Mouse (Mus musculus) MEL (cell line): Measurements from ENCODE around the gene Dennd4a. TPM values are rescaled to one million over a fixed set of nuclear protein-coding genes. Genes with fewer than 3 reads are reported as not detected.
A peak's percentile ranks its signal among the peaks of the same experiment; 100 is the strongest.

Experiments used
- DNase-seq: peaks from one replicate; pipeline ENCODE4 v3.0.0; 2011; ENCODE audit warnings: low read depth, low spot score
- H3K27ac ChIP-seq: 2 replicates; pipeline ENCODE4 v1.5.1; 2012; ENCODE audit warnings: low read depth, mild to moderate bottlenecking, control low read depth, low read length, moderate library complexity; ENCODE audit not compliant: control insufficient read depth
- H3K27me3 ChIP-seq, 2 experiments: fragments of 150-350 bp in 1 of 2; sonication (generic) in 1 of 2; 2 replicates each; pipeline ENCODE4 v1.6.1; 2012; ENCODE audit warnings: low read length in 2 of 2, mild to moderate bottlenecking in 2 of 2, improper control_type of control experiment in 1 of 2, moderate library complexity in 1 of 2; ENCODE audit not compliant: insufficient read depth in 2 of 2, control insufficient read depth in 1 of 2
- H3K36me3 ChIP-seq, 2 experiments: 2 replicates each; pipeline ENCODE4 v1.6.1; 2012 to 2014; ENCODE audit warnings: low read length in 2 of 2, improper control_type of control experiment in 1 of 2, inconsistent platforms in 1 of 2, mild to moderate bottlenecking in 1 of 2; ENCODE audit not compliant: insufficient read depth in 2 of 2, control insufficient read depth in 1 of 2
- H3K4me1 ChIP-seq, 2 experiments: fragments of 150-350 bp in 1 of 2; sonication (generic) in 1 of 2; 2 replicates each; pipeline ENCODE4 v1.6.1; 2012; ENCODE audit warnings: low read length in 2 of 2, improper control_type of control experiment in 1 of 2, mild to moderate bottlenecking in 1 of 2; ENCODE audit not compliant: insufficient read depth in 2 of 2, control insufficient read depth in 1 of 2
- H3K4me3 ChIP-seq, 2 experiments: fragments of 150-350 bp in 1 of 2; sonication (generic) in 1 of 2; 2 replicates each; pipeline ENCODE4 v1.5.1; 2012; ENCODE audit warnings: low read depth in 2 of 2, low read length in 2 of 2, mild to moderate bottlenecking in 2 of 2, moderate library complexity in 2 of 2, control low read depth in 1 of 2, improper control_type of control experiment in 1 of 2; ENCODE audit not compliant: control insufficient read depth in 1 of 2, insufficient read depth in 1 of 2
- H3K79me2 ChIP-seq: 2 replicates; pipeline ENCODE4 v1.6.1; 2012; ENCODE audit warnings: mild to moderate bottlenecking, low read length, moderate library complexity; ENCODE audit not compliant: control insufficient read depth, poor library complexity, insufficient read depth
- H3K9ac ChIP-seq: 2 replicates; pipeline ENCODE4 v1.6.1; 2012; ENCODE audit warnings: low read depth, mild to moderate bottlenecking, control low read depth, low read length, moderate library complexity; ENCODE audit not compliant: control insufficient read depth, poor library complexity, severe bottlenecking
- H3K9me3 ChIP-seq: fragments of 150-350 bp; sonication (generic); replicated peaks from 2 replicates; pipeline ENCODE4 v1.6.1; 2012; ENCODE audit warnings: mild to moderate bottlenecking, low read length, improper control_type of control experiment, moderate library complexity; ENCODE audit not compliant: insufficient read depth
- BHLHE40 ChIP-seq: IDR thresholded peaks from 2 replicates; pipeline ENCODE4 v1.6.1; 2012; ENCODE audit warnings: low read depth, mild to moderate bottlenecking, inconsistent platforms, low read length, improper control_type of control experiment, borderline replicate concordance
- CHD1 ChIP-seq: IDR thresholded peaks from 2 replicates; pipeline ENCODE4 v1.6.1; 2012; ENCODE audit warnings: low read depth, mild to moderate bottlenecking, inconsistent platforms, low read length, improper control_type of control experiment
- CHD2 ChIP-seq: IDR thresholded peaks from 2 replicates; pipeline ENCODE4 v1.6.1; 2011; ENCODE audit warnings: low read length, improper control_type of control experiment
- CTCF ChIP-seq, 3 experiments: IDR thresholded peaks in 2 of 3; conservative IDR thresholded peaks in 1 of 3; 2 replicates each; pipeline ENCODE4 v1.5.1; 2011 to 2012; ENCODE audit warnings: low read length in 3 of 3, low read depth in 2 of 3, mild to moderate bottlenecking in 2 of 3, improper control_type of control experiment in 1 of 3, inconsistent platforms in 1 of 3, mixed read lengths in 1 of 3, moderate library complexity in 1 of 3; ENCODE audit not compliant: control insufficient read depth in 1 of 3, insufficient read depth in 1 of 3, poor library complexity in 1 of 3, severe bottlenecking in 1 of 3
- E2F4 ChIP-seq: IDR thresholded peaks from 2 replicates; pipeline ENCODE4 v1.6.1; 2011; ENCODE audit warnings: low read depth, low read length, improper control_type of control experiment, borderline replicate concordance
- ELF1 ChIP-seq: IDR thresholded peaks from 2 replicates; pipeline ENCODE4 v1.6.1; 2014; ENCODE audit warnings: low read depth, mild to moderate bottlenecking, inconsistent platforms, low read length, improper control_type of control experiment, moderate library complexity
- EP300 ChIP-seq, 2 experiments: IDR thresholded peaks; 2 replicates each; pipeline ENCODE4 v1.6.1; 2011; ENCODE audit warnings: improper control_type of control experiment in 2 of 2, low read length in 2 of 2, low read depth in 1 of 2, mild to moderate bottlenecking in 1 of 2
- ETS1 ChIP-seq: IDR thresholded peaks from 2 replicates; pipeline ENCODE4 v1.6.1; 2012; ENCODE audit warnings: low read depth, mild to moderate bottlenecking, inconsistent platforms, low read length, improper control_type of control experiment, moderate library complexity
- GABPA ChIP-seq: IDR thresholded peaks from 2 replicates; pipeline ENCODE4 v1.6.1; 2012; ENCODE audit warnings: low read depth, mild to moderate bottlenecking, inconsistent platforms, low read length, improper control_type of control experiment, moderate library complexity
- GATA1 ChIP-seq: IDR thresholded peaks from 2 replicates; pipeline ENCODE4 v1.6.1; 2011; ENCODE audit warnings: low read depth, low read length, improper control_type of control experiment
- HCFC1 ChIP-seq: IDR thresholded peaks from 2 replicates; pipeline ENCODE4 v1.6.1; 2012; ENCODE audit warnings: low read depth, mild to moderate bottlenecking, inconsistent platforms, low read length, improper control_type of control experiment, moderate library complexity
- JUND ChIP-seq: IDR thresholded peaks from 2 replicates; pipeline ENCODE4 v1.6.1; 2011; ENCODE audit warnings: low read depth, mild to moderate bottlenecking, improper control_type of control experiment, low read length
- KAT2A ChIP-seq: conservative IDR thresholded peaks from 2 replicates; pipeline ENCODE4 v1.6.1; 2012; ENCODE audit warnings: low read depth, low read length, improper control_type of control experiment, inconsistent platforms
- MAFK ChIP-seq: IDR thresholded peaks from 2 replicates; pipeline ENCODE4 v1.6.1; 2011; ENCODE audit warnings: low read depth, mild to moderate bottlenecking, low read length, improper control_type of control experiment, borderline replicate concordance
- MAX ChIP-seq: IDR thresholded peaks from 2 replicates; pipeline ENCODE4 v1.6.1; 2011; ENCODE audit warnings: low read length, improper control_type of control experiment
- MAZ ChIP-seq: IDR thresholded peaks from 2 replicates; pipeline ENCODE4 v1.6.1; 2012; ENCODE audit warnings: low read depth, mild to moderate bottlenecking, inconsistent platforms, low read length, improper control_type of control experiment
- MEF2A ChIP-seq: IDR thresholded peaks from 2 replicates; pipeline ENCODE4 v1.6.1; 2014; ENCODE audit warnings: low read depth, mild to moderate bottlenecking, inconsistent platforms, low read length, improper control_type of control experiment; ENCODE audit not compliant: poor library complexity, insufficient replicate concordance, severe bottlenecking; ENCODE audit errors: extremely low read depth
- MXI1 ChIP-seq: IDR thresholded peaks from 2 replicates; pipeline ENCODE4 v1.6.1; 2011; ENCODE audit warnings: mild to moderate bottlenecking, low read depth, low read length, improper control_type of control experiment
- MYB ChIP-seq: IDR thresholded peaks from 2 replicates; pipeline ENCODE4 v1.6.1; 2011; ENCODE audit warnings: mild to moderate bottlenecking, low read depth, low read length, improper control_type of control experiment
- MYC ChIP-seq: IDR thresholded peaks from 2 replicates; pipeline ENCODE4 v1.6.1; 2011; ENCODE audit warnings: low read depth, mild to moderate bottlenecking, low read length, improper control_type of control experiment, moderate library complexity
- NELFE ChIP-seq: IDR thresholded peaks from 2 replicates; pipeline ENCODE4 v1.6.1; 2011; ENCODE audit warnings: low read depth, low read length, improper control_type of control experiment
- NRF1 ChIP-seq: IDR thresholded peaks from 2 replicates; pipeline ENCODE4 v1.6.1; 2014; ENCODE audit warnings: low read depth, mild to moderate bottlenecking, inconsistent platforms, low read length, improper control_type of control experiment, moderate library complexity; ENCODE audit not compliant: poor library complexity, insufficient read depth, severe bottlenecking
- POLR2A ChIP-seq, 2 experiments: IDR thresholded peaks; 2 replicates each; pipeline ENCODE4 v1.6.1; 2011 to 2012; ENCODE audit warnings: low read length in 2 of 2, mild to moderate bottlenecking in 2 of 2, control low read depth in 1 of 2, improper control_type of control experiment in 1 of 2, low read depth in 1 of 2, moderate library complexity in 1 of 2; ENCODE audit not compliant: control insufficient read depth in 1 of 2, insufficient read depth in 1 of 2, poor library complexity in 1 of 2
- POLR2AphosphoS2 ChIP-seq: IDR thresholded peaks from 2 replicates; pipeline ENCODE4 v1.6.1; 2011; ENCODE audit warnings: low read length, improper control_type of control experiment
- POLR2AphosphoS5 ChIP-seq: IDR thresholded peaks from 2 replicates; pipeline ENCODE4 v1.6.1; 2012; ENCODE audit warnings: low read depth, borderline replicate concordance, mild to moderate bottlenecking, inconsistent platforms, low read length, moderate library complexity, mixed read lengths
- RAD21 ChIP-seq: IDR thresholded peaks from 2 replicates; pipeline ENCODE4 v1.6.1; 2011; ENCODE audit warnings: mild to moderate bottlenecking, low read depth, low read length, improper control_type of control experiment
- RCOR1 ChIP-seq: IDR thresholded peaks from 2 replicates; pipeline ENCODE4 v1.6.1; 2012; ENCODE audit warnings: low read depth, mild to moderate bottlenecking, inconsistent platforms, low read length, improper control_type of control experiment
- SMC3 ChIP-seq: IDR thresholded peaks from 2 replicates; pipeline ENCODE4 v1.6.1; 2011; ENCODE audit warnings: low read depth, low read length, improper control_type of control experiment
- TAL1 ChIP-seq: IDR thresholded peaks from 2 replicates; pipeline ENCODE4 v1.6.1; 2012; ENCODE audit warnings: mild to moderate bottlenecking, inconsistent platforms, low read length, moderate library complexity, mixed read lengths
- TCF12 ChIP-seq: IDR thresholded peaks from 2 replicates; pipeline ENCODE4 v1.6.1; 2014; ENCODE audit warnings: low read depth, mild to moderate bottlenecking, inconsistent platforms, low read length, improper control_type of control experiment, moderate library complexity
- UBTF ChIP-seq: IDR thresholded peaks from 2 replicates; pipeline ENCODE4 v1.6.1; 2012; ENCODE audit warnings: low read depth, mild to moderate bottlenecking, inconsistent platforms, low read length, improper control_type of control experiment, moderate library complexity, borderline replicate concordance; ENCODE audit not compliant: insufficient read depth
- USF1 ChIP-seq: IDR thresholded peaks from 2 replicates; pipeline ENCODE4 v1.6.1; 2014; ENCODE audit warnings: low read depth, mild to moderate bottlenecking, inconsistent platforms, low read length, improper control_type of control experiment, moderate library complexity
- USF2 ChIP-seq, 2 experiments: IDR thresholded peaks; 2 replicates each; pipeline ENCODE4 v1.6.1; 2011 to 2012; ENCODE audit warnings: improper control_type of control experiment in 2 of 2, low read length in 2 of 2, borderline replicate concordance in 1 of 2, inconsistent platforms in 1 of 2, low read depth in 1 of 2, mild to moderate bottlenecking in 1 of 2; ENCODE audit not compliant: insufficient read depth in 1 of 2
- ZC3H11A ChIP-seq: IDR thresholded peaks from 2 replicates; pipeline ENCODE4 v1.6.1; 2012; ENCODE audit warnings: low read depth, mild to moderate bottlenecking, inconsistent platforms, low read length, improper control_type of control experiment
- ZKSCAN1 ChIP-seq: IDR thresholded peaks from 2 replicates; pipeline ENCODE4 v1.6.1; 2012; ENCODE audit warnings: low read depth, mild to moderate bottlenecking, inconsistent platforms, low read length, improper control_type of control experiment, moderate library complexity
- ZMIZ1 ChIP-seq: IDR thresholded peaks from 2 replicates; pipeline ENCODE4 v1.6.1; 2012; ENCODE audit warnings: low read depth, mild to moderate bottlenecking, inconsistent platforms, low read length, improper control_type of control experiment, moderate library complexity
- ZNF384 ChIP-seq: IDR thresholded peaks from 2 replicates; pipeline ENCODE4 v1.6.1; 2012; ENCODE audit warnings: low read depth, mild to moderate bottlenecking, inconsistent platforms, low read length, improper control_type of control experiment
- polyA plus RNA-seq, 2 experiments: library from polyadenylated mRNA; stranded (reverse) in 1 of 2; unstranded in 1 of 2; fragments of >175 nt in 1 of 2; fragments of >200 nt in 1 of 2; gene quantifications; 2 replicates each; pipeline versions ENCODE4 v1.2.1 to v1.2.4; 2012; ENCODE audit warnings: low replicate concordance in 2 of 2, low read depth in 1 of 2; ENCODE audit not compliant: insufficient read length in 2 of 2, insufficient read depth in 1 of 2, missing spikeins in 1 of 2
- total RNA-seq: library from RNA; depleted of rRNA; stranded (reverse); fragments of 300-350 nt; gene quantifications from 2 replicates; pipeline ENCODE4 v1.2.3, GENCODE M21; 2012

The Dennd4a gene
- total and polyA plus RNA-seq, 3 experiments: 7.7 to 74.8 (median 24.9) TPM

- no peaks in the 10 kb centered on the region for H3K9me3 ChIP-seq
- peaks cover 2% of the 10 kb centered on the region; the same call in 1 of the 2 replicates for H3K79me2 ChIP-seq
- H3K4me3 ChIP-seq: peak overlapping the region; percentile 9 to 56; a peak in 3 of 4 replicates
- peak overlapping the region; percentile 15 for H3K9ac ChIP-seq
- peaks cover 37% of the 10 kb centered on the region in 2 experiments for H3K4me1 ChIP-seq
- peaks cover 0 to 35% of the 10 kb centered on the region in 2 experiments; a peak in 2 of 4 replicates for H3K36me3 ChIP-seq
- peak; percentile 82 for DNase-seq
- no peaks in the 10 kb centered on the region for H3K27me3 ChIP-seq
- peak overlapping the region; percentile 91 for H3K27ac ChIP-seq
- TF ChIP-seq ETS1 (peak; percentile 53), NELFE (no peak), ZC3H11A (no peak), CHD1 (no peak), ZKSCAN1 (no peak), CTCF (IDR thresholded peaks at IDR 0.05 in 2 of 3, conservative IDR thresholded peaks at IDR 0.05 in 1 of 3; ENCODE audit: control insufficient read depth in 1 of 3, insufficient read depth in 1 of 3, low read depth in 2 of 3, low read length in 3 of 3, poor library complexity in 1 of 3, severe bottlenecking in 1 of 3) (no peak), MAX (no peak; the same call in 1 of the 2 replicates), MXI1 (no peak; the same call in 1 of the 2 replicates), MYB (no peak), BHLHE40 (peak; percentile 85), ZNF384 (no peak), GABPA (no peak), USF2 (IDR thresholded peaks at IDR 0.05; ENCODE audit: borderline replicate concordance in 1 of 2, insufficient read depth in 1 of 2, low read depth in 1 of 2, low read length in 2 of 2) (no peak), EP300 (IDR thresholded peaks at IDR 0.05; ENCODE audit: low read depth in 1 of 2, low read length in 2 of 2) (peak; percentile 28 to 48; a peak in 3 of 4 replicates), UBTF (no peak), POLR2A (IDR thresholded peaks at IDR 0.05; ENCODE audit: control insufficient read depth in 1 of 2, insufficient read depth in 1 of 2, low read depth in 1 of 2, low read length in 2 of 2, poor library complexity in 1 of 2) (peak in 1 of 2 experiments; percentile 23; a peak in 1 of 4 replicates), E2F4 (no peak), GATA1 (peak; percentile 29; the same call in 1 of the 2 replicates), SMC3 (no peak), NRF1 (no peak), RCOR1 (peak; percentile 54; the same call in 1 of the 2 replicates), MAFK (peak; percentile 55; the same call in 1 of the 2 replicates), ZMIZ1 (no peak), MEF2A (no peak; the same call in 1 of the 2 replicates), TCF12 (no peak), TAL1 (no peak), ELF1 (no peak; the same call in 1 of the 2 replicates), MAZ (no peak), USF1 (peak; percentile 24; the same call in 1 of the 2 replicates), KAT2A (no peak), RAD21 (no peak), POLR2AphosphoS5 (no peak), CHD2 (no peak), JUND (no peak), HCFC1 (no peak), POLR2AphosphoS2 (no peak), MYC (no peak; the same call in none of the 2 replicates)
Observed at GRCm38 (mm10) chr9:64805875-64806274, 5.3 kb upstream of the Dennd4a start.
